Mouse (Mus musculus): ENCODE measurements around the gene Fam189a2. TPM values are rescaled to one million over a fixed set of nuclear protein-coding genes. Genes with fewer than 3 reads are reported as not detected.

Gene Fam189a2
- polyA plus RNA-seq, 1 experiment from 2014 or later, result 1.4 TPM

DNA sequence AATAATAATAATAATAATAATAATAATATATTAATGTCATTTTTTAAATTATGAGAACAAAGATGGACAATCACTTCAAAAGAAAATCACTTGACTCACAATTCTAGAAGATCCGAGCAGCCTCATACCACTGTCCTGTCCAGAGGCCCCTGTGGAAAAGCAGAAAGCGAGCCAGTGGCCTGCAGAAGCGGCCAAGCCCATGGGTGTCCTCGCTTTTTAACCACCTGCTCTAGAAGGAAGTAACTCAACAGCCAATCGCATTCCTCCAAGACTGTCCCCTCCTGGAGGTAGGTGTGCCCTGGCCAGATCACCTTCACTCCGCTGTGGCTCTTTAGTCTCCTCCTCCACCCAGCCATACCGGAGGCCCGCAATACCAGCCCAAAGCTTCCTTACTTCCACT, 75.4 kb downstream of the Fam189a2 start:
- H3K27me3 ChIP-seq, result 0 out of 2 replicates have a peak, but pooled peaks cover 8% of the 10 kb centered on the region
- H3K27ac ChIP-seq (replicated peaks), result no peak overlapping the region
- no peak for ATAC-seq (ENCODE audit: low FRiP score, low read depth)
- H3K36me3 ChIP-seq, result no peaks in the 10 kb centered on the region
- H3K9me3 ChIP-seq, result no peaks in the 10 kb centered on the region
- no peak overlapping the region for H3K9ac ChIP-seq (replicated peaks)
- peaks cover 11% of the 10 kb centered on the region for H3K4me1 ChIP-seq
- H3K4me2 ChIP-seq (replicated peaks), result no peak overlapping the region
- 93% methylated on average over 8 of the region's 8 CpGs for WGBS
- H3K4me3 ChIP-seq, result no peak overlapping the region

DNA sequence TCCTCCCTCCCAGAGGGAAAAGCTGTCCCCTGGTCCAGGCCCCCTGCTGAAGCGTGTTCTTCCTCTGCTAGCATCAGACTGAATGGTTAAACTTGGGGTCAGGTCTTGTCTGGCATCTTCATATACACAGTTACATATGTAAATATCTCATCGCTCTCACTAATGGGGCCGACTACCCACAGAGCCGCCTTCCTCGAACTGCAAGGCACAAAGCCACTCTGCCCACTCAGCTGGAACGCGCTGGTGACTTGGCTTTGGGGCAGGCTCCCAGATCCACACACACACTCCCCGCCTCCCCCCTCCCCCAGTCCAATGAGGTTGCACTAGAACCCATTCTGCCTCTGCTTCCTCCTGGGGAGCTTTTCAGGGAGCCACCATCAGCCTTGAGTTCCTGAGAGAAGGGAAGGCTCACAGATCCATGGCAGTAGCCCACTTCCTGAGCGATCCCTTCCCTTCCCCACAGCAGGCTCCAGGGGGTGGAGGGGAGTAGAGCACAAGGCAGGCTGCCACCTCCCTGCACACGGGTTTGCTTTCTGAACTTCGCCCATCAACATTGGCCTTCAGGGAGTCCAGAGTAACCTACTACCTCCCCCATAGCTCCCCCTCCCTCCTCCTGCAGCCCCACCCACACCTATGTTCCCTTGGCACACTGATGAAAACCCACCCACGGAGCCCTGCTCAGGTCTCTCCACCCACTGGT, 82.4 kb downstream of the Fam189a2 start:
- no peak overlapping the region for H3K9ac ChIP-seq (replicated peaks)
- peak; percentile 52; the same call in 1 of the 2 replicates for ATAC-seq (ENCODE audit: low FRiP score, low read depth)
- H3K4me1 ChIP-seq, result peaks cover 14% of the 10 kb centered on the region
- WGBS, result 13% methylated on average over 12 of the region's 12 CpGs
- no peak overlapping the region for H3K27ac ChIP-seq (replicated peaks)
- H3K27me3 ChIP-seq, result peaks cover 23% of the 10 kb centered on the region
- no peak overlapping the region for H3K4me2 ChIP-seq (replicated peaks)
- peaks cover 7% of the 10 kb centered on the region; the same call in 1 of the 2 replicates for H3K36me3 ChIP-seq
- no peak overlapping the region for H3K4me3 ChIP-seq
- H3K9me3 ChIP-seq, result no peaks in the 10 kb centered on the region

DNA sequence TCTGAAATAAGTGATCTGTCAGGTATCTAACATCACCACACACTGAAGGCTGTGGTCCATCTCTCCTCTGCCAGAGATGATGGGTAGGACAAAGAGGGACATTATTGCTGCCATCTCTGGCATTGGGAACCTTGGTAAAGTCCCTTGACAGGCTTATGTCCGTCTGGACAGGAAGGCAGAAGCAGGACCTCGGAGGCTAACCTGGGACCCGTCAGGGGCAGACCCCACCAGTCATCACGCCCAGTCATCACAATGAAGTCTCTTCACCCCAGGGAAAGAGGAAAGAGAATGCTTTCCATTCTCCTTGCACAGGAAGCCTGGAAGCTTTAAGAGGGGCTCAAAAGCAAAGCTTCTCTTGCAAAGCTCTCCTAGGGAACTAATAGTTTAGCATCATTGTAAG, 82.9 kb downstream of the Fam189a2 start:
- 13% methylated on average over 4 of the region's 4 CpGs for WGBS
- no peak overlapping the region for H3K4me3 ChIP-seq
- H3K9ac ChIP-seq (replicated peaks), result no peak overlapping the region
- no peak for ATAC-seq (ENCODE audit: low FRiP score, low read depth)
- H3K27me3 ChIP-seq, result peaks cover 23% of the 10 kb centered on the region
- H3K9me3 ChIP-seq, result no peaks in the 10 kb centered on the region
- no peak overlapping the region for H3K4me2 ChIP-seq (replicated peaks)
- peaks cover 14% of the 10 kb centered on the region for H3K4me1 ChIP-seq
- H3K27ac ChIP-seq (replicated peaks), result no peak overlapping the region
- peaks cover 7% of the 10 kb centered on the region; the same call in 1 of the 2 replicates for H3K36me3 ChIP-seq

DNA sequence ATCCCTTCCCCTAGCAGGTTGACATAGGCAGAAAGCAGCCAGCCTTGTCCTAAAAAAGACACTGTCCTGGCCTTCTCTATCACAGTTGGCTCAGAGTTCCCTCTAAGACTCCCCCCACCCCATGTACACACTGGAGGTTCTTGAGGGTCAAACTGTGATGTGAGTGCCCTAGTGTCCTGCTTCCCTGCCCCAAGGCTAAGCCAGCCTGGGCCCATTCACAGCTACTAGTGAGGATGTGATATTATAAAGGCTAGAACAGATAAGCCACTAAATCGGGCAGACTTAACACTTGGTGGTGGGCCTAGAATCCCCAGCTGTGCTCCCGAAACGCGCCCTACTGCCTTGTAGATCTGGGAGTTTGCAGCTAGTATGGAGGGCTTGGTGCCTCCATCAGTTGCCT, 84.1 kb downstream of the Fam189a2 start:
- no peak for ATAC-seq (ENCODE audit: low FRiP score, low read depth)
- Histone ChIP-seq H3K27ac (replicated peaks) (no peak overlapping the region), H3K9me3 (no peaks in the 10 kb centered on the region), H3K36me3 (peaks cover 7% of the 10 kb centered on the region; the same call in 1 of the 2 replicates), H3K4me3 (no peak overlapping the region), H3K4me1 (peaks cover 15% of the 10 kb centered on the region), H3K9ac (replicated peaks) (no peak overlapping the region), H3K4me2 (replicated peaks) (no peak overlapping the region), H3K27me3 (peaks cover 23% of the 10 kb centered on the region)
- WGBS, result 72% methylated on average over 4 of the region's 4 CpGs

DNA sequence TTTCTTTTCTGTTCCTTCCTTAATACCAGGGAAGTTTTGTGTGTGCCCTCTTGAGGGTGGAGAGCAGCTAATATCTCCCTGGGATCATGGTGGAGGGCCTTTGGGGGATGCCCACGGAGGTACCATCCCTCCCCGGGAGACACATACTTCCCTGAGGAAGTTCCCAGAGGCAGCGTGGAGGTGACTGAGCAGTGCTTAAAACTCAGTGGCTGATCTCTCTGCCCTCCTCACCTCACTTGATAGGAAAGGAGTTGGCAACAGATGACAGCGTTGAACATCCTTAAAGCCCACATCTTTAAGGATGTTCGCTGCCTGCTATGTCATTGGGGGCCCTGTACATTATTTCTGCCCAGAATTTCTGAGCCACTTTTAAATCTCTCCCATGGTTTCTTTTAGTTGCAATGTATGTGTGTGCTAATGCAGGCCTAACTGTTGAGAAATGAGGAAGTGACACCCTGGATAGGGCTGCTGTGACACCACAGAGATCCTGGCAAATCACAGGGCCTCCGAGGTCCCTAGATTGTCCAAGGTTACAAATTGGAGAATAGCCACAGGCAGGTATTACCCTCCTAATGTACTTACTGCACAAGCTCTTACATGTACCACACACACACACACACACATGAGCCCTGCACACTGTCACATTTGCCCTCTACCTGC, 84.7 kb downstream of the Fam189a2 start:
- Histone ChIP-seq H3K4me2 (replicated peaks) (no peak overlapping the region), H3K9me3 (no peaks in the 10 kb centered on the region), H3K4me3 (no peak overlapping the region), H3K36me3 (peaks cover 7% of the 10 kb centered on the region; the same call in 1 of the 2 replicates), H3K27ac (replicated peaks) (no peak overlapping the region), H3K4me1 (peaks cover 21% of the 10 kb centered on the region), H3K9ac (replicated peaks) (no peak overlapping the region), H3K27me3 (peaks cover 23% of the 10 kb centered on the region)
- 91% methylated on average over 6 of the region's 6 CpGs for WGBS
- no peak for ATAC-seq (ENCODE audit: low FRiP score, low read depth)

DNA sequence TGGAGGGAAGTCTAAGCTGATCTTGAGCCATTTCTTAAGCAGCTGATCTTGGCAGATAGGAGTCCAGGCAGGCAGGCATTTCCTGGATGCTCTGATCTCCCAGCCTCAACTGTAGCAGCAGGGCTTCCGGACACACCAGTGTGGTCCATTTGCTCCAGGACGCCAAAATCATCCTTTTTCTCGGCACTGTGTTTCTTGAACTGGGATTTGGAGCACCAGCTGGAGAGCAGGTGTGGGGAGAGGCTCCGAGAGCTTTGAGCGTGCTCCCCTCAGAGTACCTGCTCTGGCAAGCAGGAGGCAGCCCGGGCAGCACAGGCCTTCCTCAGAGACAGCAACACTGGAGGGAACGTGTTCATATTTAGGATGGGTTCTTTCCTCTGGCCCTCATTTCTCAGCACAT, 87.9 kb downstream of the Fam189a2 start:
- H3K4me3 ChIP-seq, result no peak overlapping the region
- peaks cover 10% of the 10 kb centered on the region; the same call in 1 of the 2 replicates for H3K36me3 ChIP-seq
- peaks cover 13% of the 10 kb centered on the region for H3K4me1 ChIP-seq
- H3K9ac ChIP-seq (replicated peaks), result no peak overlapping the region
- no peak for ATAC-seq (ENCODE audit: low FRiP score, low read depth)
- no peaks in the 10 kb centered on the region for H3K9me3 ChIP-seq
- H3K27ac ChIP-seq (replicated peaks), result no peak overlapping the region
- no peak overlapping the region for H3K4me2 ChIP-seq (replicated peaks)
- 91% methylated on average over 7 of the region's 7 CpGs for WGBS
- peaks cover 18% of the 10 kb centered on the region; the same call in 1 of the 2 replicates for H3K27me3 ChIP-seq

DNA sequence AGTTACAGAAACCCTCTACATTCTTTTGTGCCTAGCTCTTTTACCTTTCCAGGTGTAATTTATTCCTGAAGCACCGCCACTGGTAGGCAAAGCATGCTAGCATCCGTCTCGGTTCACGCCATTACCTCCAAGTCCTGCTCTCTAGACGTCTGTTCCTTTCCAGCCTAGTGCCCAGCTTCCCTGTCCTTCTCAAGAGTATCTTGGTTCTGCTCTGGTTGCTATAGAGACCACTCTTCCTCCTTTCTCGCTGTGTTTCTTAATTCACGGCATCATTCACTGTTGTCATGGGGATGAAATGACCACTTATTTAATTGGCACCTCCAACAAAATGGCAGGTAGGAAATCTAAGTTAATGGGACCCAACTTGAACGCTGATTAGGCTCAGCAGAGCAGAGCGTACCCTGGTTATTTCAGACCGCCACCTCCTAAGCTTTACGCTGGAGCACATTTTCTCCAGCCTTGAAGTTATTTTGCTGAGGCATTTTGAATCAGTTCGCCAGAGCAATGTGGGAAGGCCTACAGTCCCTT, 89.3 kb downstream of the Fam189a2 start:
- Histone ChIP-seq H3K9me3 (no peaks in the 10 kb centered on the region), H3K27ac (replicated peaks) (no peak overlapping the region), H3K4me3 (no peak overlapping the region), H3K4me1 (peaks cover 10% of the 10 kb centered on the region; the same call in 1 of the 2 replicates), H3K4me2 (replicated peaks) (no peak overlapping the region), H3K9ac (replicated peaks) (no peak overlapping the region), H3K36me3 (peaks cover 11% of the 10 kb centered on the region; the same call in 1 of the 2 replicates), H3K27me3 (peaks cover 14% of the 10 kb centered on the region; the same call in 1 of the 2 replicates)
- WGBS, result 71% methylated on average over 12 of the region's 12 CpGs
- no peak; the same call in 1 of the 2 replicates for ATAC-seq (ENCODE audit: low FRiP score, low read depth)

DNA sequence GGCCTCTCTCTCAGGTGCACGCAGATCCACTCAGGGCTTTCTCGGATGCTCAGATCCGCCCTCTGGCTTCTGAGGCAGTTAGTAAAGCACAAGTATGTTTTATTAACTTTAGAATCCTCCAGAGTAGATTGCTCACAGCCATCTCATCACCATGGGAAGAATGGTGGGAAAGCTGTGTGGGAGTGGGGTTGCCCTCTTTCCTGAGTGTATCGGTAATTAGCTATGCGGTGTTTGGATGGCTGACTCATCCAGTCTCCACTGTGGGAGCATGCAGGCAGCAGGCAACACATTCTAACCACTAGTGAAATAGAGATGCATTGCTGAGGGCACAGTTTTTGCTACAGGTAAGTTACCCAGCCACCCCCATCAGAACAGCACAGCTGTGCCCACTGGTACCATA, 100.0 kb downstream of the Fam189a2 start:
- 97% methylated on average over 5 of the region's 5 CpGs for WGBS
- Histone ChIP-seq H3K36me3 (peaks cover 13% of the 10 kb centered on the region; the same call in 1 of the 2 replicates), H3K4me2 (replicated peaks) (no peak overlapping the region), H3K27me3 (no peaks in the 10 kb centered on the region), H3K27ac (replicated peaks) (no peak overlapping the region), H3K9ac (replicated peaks) (no peak overlapping the region), H3K4me3 (no peak overlapping the region), H3K9me3 (peaks cover 8% of the 10 kb centered on the region), H3K4me1 (no peaks in the 10 kb centered on the region)
- no peak for ATAC-seq (ENCODE audit: low FRiP score, low read depth)

DNA sequence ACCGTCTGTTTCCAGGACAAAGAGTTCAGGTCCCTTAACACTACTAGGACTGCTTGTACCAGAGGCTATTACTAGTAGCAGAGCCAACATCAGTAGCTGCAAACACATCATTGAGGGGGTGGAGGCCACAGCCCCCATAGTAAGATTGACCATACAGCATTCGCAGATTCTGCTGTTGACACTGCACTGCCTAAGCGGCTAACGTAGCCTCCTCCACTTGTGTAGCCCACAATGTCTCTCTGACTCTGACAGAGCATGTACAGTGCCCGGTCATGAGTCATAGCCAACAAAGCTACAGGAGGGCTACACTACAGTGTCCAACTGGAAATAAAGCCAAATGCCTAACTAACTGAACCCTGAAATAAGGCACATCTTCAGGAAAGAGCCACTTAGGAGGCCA, 105.3 kb downstream of the Fam189a2 start:
- 96% methylated on average over 5 of the region's 5 CpGs for WGBS

DNA sequence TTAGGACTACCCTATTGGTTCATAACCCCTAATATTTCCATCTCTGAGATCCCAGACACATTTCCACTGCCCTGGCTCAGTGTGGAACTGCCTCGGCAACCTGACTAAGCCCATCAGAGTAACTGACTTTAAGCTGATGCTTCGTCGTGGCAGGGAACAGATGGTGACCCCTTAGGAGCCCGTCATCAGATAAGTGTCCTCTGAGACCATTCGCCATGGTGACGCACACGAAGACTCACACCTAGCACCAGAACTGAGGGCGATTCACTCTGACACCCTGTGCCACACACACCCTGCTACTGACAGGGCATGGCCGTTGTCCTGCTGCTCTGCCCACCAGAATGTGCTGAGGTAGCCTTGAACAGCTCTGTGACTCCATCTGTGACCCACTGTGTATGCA, 106.0 kb downstream of the Fam189a2 start:
- H3K36me3 ChIP-seq, result no peaks in the 10 kb centered on the region
- no peak for ATAC-seq (ENCODE audit: low FRiP score, low read depth)
- no peak overlapping the region for H3K4me2 ChIP-seq (replicated peaks)
- no peak overlapping the region for H3K4me3 ChIP-seq
- peaks cover 6% of the 10 kb centered on the region; the same call in 1 of the 2 replicates for H3K4me1 ChIP-seq
- no peaks in the 10 kb centered on the region for H3K27me3 ChIP-seq
- H3K9me3 ChIP-seq, result no peaks in the 10 kb centered on the region
- WGBS, result 82% methylated on average over 9 of the region's 9 CpGs
- H3K27ac ChIP-seq (replicated peaks), result no peak overlapping the region
- H3K9ac ChIP-seq (replicated peaks), result no peak overlapping the region

More for the DNA sequence above, 105.3 kb downstream of the Fam189a2 start:
- Histone ChIP-seq H3K36me3 (no peaks in the 10 kb centered on the region), H3K9ac (replicated peaks) (no peak overlapping the region), H3K4me3 (no peak overlapping the region), H3K9me3 (no peaks in the 10 kb centered on the region), H3K4me2 (replicated peaks) (no peak overlapping the region), H3K4me1 (no peaks in the 10 kb centered on the region), H3K27ac (replicated peaks) (no peak overlapping the region), H3K27me3 (no peaks in the 10 kb centered on the region)
- no peak for ATAC-seq (ENCODE audit: low FRiP score, low read depth)

DNA sequence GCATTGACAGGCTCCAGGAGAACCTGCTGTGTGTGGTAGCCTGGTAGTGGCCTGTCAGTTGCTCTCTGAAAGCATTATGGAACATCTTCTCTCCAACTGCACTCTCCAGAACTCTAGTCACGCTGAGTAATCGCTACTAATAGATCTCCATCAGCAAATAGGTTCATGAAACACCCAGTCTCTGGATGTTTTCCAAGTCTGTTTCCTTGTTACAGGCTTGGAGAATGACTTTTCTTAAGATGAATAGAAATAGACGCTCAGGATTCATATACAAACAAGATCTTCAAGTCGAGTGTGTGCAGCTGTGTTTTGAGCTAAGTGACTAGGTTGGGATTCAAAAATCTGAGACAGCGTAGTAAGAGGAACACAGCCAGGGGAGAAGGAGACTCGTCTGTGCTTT, 106.8 kb downstream of the Fam189a2 start:
- no peak overlapping the region for H3K4me2 ChIP-seq (replicated peaks)
- no peaks in the 10 kb centered on the region for H3K36me3 ChIP-seq
- H3K27ac ChIP-seq (replicated peaks), result no peak overlapping the region
- 87% methylated on average over 6 of the region's 6 CpGs for WGBS
- no peaks in the 10 kb centered on the region for H3K27me3 ChIP-seq
- ATAC-seq (ENCODE audit: low FRiP score, low read depth), result no peak
- H3K9me3 ChIP-seq, result no peaks in the 10 kb centered on the region
- no peak overlapping the region for H3K4me3 ChIP-seq
- no peak overlapping the region for H3K9ac ChIP-seq (replicated peaks)
- H3K4me1 ChIP-seq, result peaks cover 13% of the 10 kb centered on the region

All from midbrain, embryonic 12.5 days (tissue).